Mouse (Mus musculus): ENCODE measurements around the gene 5430419D17Rik.

- TF ChIP-seq CTCF (IDR thresholded peaks at IDR 0.05; ENCODE audit: low read depth) (no peak), EP300 (IDR thresholded peaks at IDR 0.05; ENCODE audit: low read depth) (no peak)
Measured at GRCm38 (mm10) chr7:131167771-131168170, 6.4 kb upstream of the 5430419D17Rik start.
